Mouse (Mus musculus): ENCODE measurements around the gene Mrrf. TPM values are rescaled to one million over a fixed set of nuclear protein-coding genes. Genes with fewer than 3 reads are reported as not detected.
A peak's percentile ranks its signal among the peaks of the same experiment; 100 is the strongest.

Gene Mrrf
- polyA plus RNA-seq, 1 experiment from 2014 or later = 33.7 TPM

GRCm38 (mm10) chr2:36224599-36224998, 88.4 kb downstream of the Mrrf start:
- Histone ChIP-seq H3K36me3 (ENCODE audit: control insufficient read depth, insufficient read depth, low read length) (no peaks in the 10 kb centered on the region), H3K9ac (ENCODE audit: low read depth, low read length) (no peak overlapping the region), H3K27me3 (ENCODE audit: control insufficient read depth, insufficient read depth, low read length) (no peaks in the 10 kb centered on the region), H3K4me2 (replicated peaks; ENCODE audit: low read depth, low read length) (no peak overlapping the region), H3K9me3 (ENCODE audit: control insufficient read depth, low read length) (no peaks in the 10 kb centered on the region), H3K4me3 (ENCODE audit: low read length) (no peak overlapping the region), H3K27ac (ENCODE audit: low read depth, low read length) (no peak overlapping the region), H3K4me1 (ENCODE audit: control insufficient read depth, insufficient read depth, low read length) (no peaks in the 10 kb centered on the region)
- 0 out of 2 replicates have a peak, but pooled peaks have one; percentile 36 for ATAC-seq (ENCODE audit: low FRiP score, low TSS enrichment)
- WGBS = 15% methylated on average over 2 of the region's 2 CpGs

DNA sequence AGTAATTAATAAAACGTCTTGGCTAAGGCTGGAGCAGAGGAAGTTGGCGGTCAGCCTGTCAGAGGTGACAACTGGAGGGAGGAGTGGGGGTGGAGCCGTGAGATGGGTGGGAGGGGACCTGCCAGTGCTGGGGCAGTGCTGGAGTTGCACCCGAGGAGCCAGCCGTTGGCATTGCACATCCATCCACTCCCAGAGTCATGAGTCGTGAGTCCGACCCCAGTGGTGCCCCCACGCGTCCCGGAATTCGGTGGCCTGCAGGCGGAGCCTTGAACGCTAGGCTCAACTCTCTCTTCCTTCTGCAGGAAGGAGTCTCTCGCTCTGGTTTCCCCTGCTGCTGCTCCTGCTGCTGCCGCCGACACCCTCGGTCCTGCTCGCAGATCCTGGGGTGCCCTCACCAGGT, 94.2 kb downstream of the Mrrf start, which contains the start of gene Ptgs1:
TSS of gene Ptgs1 (plus strand) at position 61 of the 400 bp plus-strand sequence.
- Histone ChIP-seq H3K36me3 (ENCODE audit: control insufficient read depth, insufficient read depth, low read length) (no peaks in the 10 kb centered on the region), H3K4me2 (replicated peaks; ENCODE audit: low read depth, low read length) (peak within 1 kb of the TSS; percentile 93), H3K9me3 (ENCODE audit: control insufficient read depth, low read length) (no peaks in the 10 kb centered on the region), H3K27ac (ENCODE audit: low read depth, low read length) (no peak within 1 kb of the TSS), H3K4me3 (ENCODE audit: low read length) (peak within 1 kb of the TSS; percentile 51), H3K9ac (ENCODE audit: low read depth, low read length) (peak within 1 kb of the TSS; percentile 68), H3K27me3 (ENCODE audit: control insufficient read depth, insufficient read depth, low read length) (peaks cover 4% of the 10 kb centered on the region; the same call in 1 of the 2 replicates), H3K4me1 (ENCODE audit: control insufficient read depth, insufficient read depth, low read length) (peaks cover 13% of the 10 kb centered on the region; the same call in 1 of the 2 replicates)
- peak; percentile 73 for ATAC-seq (ENCODE audit: low FRiP score, low TSS enrichment)
- 0% methylated on average over 18 of the region's 18 CpGs for WGBS

DNA sequence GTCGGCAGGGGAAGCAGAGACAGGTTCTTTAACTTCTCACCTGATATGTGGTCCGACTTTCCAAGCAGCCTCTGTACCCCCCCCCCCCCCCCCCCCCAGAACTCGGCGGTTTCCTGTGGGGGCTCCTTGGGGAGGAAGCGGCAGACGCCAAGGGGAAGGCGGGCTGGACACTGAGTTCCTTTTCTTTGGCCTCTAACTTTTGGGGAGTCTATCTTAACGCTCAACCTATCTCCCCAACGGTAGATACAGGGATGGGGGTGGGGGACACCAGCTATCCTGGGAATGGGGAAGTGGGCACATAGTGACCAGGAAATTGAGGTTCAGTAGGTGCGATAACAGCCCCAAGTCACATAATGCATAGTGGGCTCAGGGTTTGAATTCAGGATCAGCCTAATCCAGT, 94.8 kb downstream of the Mrrf start:
- Histone ChIP-seq H3K4me2 (replicated peaks; ENCODE audit: low read depth, low read length) (peak overlapping the region; percentile 93), H3K27me3 (ENCODE audit: control insufficient read depth, insufficient read depth, low read length) (peaks cover 4% of the 10 kb centered on the region; the same call in 1 of the 2 replicates), H3K9me3 (ENCODE audit: control insufficient read depth, low read length) (no peaks in the 10 kb centered on the region), H3K9ac (ENCODE audit: low read depth, low read length) (peak overlapping the region; percentile 68), H3K27ac (ENCODE audit: low read depth, low read length) (no peak overlapping the region), H3K36me3 (ENCODE audit: control insufficient read depth, insufficient read depth, low read length) (no peaks in the 10 kb centered on the region), H3K4me3 (ENCODE audit: low read length) (peak overlapping the region; percentile 51), H3K4me1 (ENCODE audit: control insufficient read depth, insufficient read depth, low read length) (peaks cover 13% of the 10 kb centered on the region; the same call in 1 of the 2 replicates)
- WGBS = 38% methylated on average over 9 of the region's 10 CpGs
- ATAC-seq (ENCODE audit: low FRiP score, low TSS enrichment) = no peak

DNA sequence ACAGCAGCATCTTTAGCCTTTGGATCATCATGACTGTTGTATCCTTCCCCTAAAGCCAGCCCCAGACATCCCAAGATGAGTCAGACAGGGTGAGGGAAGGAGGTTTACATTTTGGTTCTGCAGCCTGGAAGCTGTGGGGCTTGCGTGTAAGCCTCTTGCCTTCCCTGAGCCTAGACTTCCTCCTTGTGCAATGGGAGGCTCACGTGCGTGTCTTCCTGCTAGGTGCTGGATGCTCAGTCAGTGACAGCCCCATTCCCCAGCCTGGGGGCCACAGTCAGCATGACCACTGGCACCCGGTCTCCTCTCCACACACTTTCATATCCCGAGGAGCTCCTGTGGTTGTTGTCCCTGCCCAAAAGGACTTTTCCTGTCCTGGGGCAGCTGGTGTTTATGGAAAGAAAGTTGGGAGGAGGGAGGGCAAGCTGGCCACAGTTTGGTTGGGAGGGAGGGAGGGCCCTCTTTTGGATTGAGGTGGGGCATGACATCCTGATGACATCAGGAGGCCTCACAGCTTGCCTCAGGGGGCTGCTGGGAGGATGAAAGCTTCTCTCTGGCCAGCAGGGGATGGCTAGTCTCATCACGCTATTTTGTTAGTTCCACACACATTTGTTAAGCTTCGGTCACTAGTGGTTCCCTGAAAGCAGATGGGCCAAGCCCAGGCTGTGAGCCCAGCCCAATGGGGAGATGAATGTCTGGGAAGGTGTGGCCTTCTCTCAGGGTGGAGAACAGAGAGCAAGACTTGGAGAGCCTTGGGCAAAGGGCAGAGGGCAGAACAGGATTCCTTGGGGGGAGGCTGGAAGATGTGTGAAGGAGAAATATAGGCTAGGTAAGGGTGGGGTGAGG, 98.6 kb downstream of the Mrrf start:
- Histone ChIP-seq H3K27ac (ENCODE audit: low read depth, low read length) (no peak overlapping the region), H3K9ac (ENCODE audit: low read depth, low read length) (no peak overlapping the region), H3K4me1 (ENCODE audit: control insufficient read depth, insufficient read depth, low read length) (peaks cover 12% of the 10 kb centered on the region; the same call in 1 of the 2 replicates), H3K9me3 (ENCODE audit: control insufficient read depth, low read length) (no peaks in the 10 kb centered on the region), H3K36me3 (ENCODE audit: control insufficient read depth, insufficient read depth, low read length) (no peaks in the 10 kb centered on the region), H3K4me2 (replicated peaks; ENCODE audit: low read depth, low read length) (no peak overlapping the region), H3K27me3 (ENCODE audit: control insufficient read depth, insufficient read depth, low read length) (peaks cover 4% of the 10 kb centered on the region; the same call in 1 of the 2 replicates), H3K4me3 (ENCODE audit: low read length) (no peak overlapping the region)
- ATAC-seq (ENCODE audit: low FRiP score, low TSS enrichment) = no peak
- WGBS = 51% methylated on average over 7 of the region's 7 CpGs

- 53% methylated on average over 4 of the region's 4 CpGs for WGBS
- Histone ChIP-seq H3K36me3 (ENCODE audit: control insufficient read depth, insufficient read depth, low read length) (no peaks in the 10 kb centered on the region), H3K4me1 (ENCODE audit: control insufficient read depth, insufficient read depth, low read length) (peaks cover 2% of the 10 kb centered on the region; the same call in 1 of the 2 replicates), H3K4me3 (ENCODE audit: low read length) (no peak overlapping the region), H3K27ac (ENCODE audit: low read depth, low read length) (no peak overlapping the region), H3K9me3 (ENCODE audit: control insufficient read depth, low read length) (no peaks in the 10 kb centered on the region), H3K27me3 (ENCODE audit: control insufficient read depth, insufficient read depth, low read length) (peaks cover 4% of the 10 kb centered on the region; the same call in 1 of the 2 replicates), H3K4me2 (replicated peaks; ENCODE audit: low read depth, low read length) (no peak overlapping the region), H3K9ac (ENCODE audit: low read depth, low read length) (no peak overlapping the region)
- ATAC-seq (ENCODE audit: low FRiP score, low TSS enrichment) = no peak
These were observed 99.7 kb downstream of the Mrrf start for GRCm38 (mm10) chr2:36235917-36236316.

GRCm38 (mm10) chr2:36236889-36237288, 100.7 kb downstream of the Mrrf start:
- Histone ChIP-seq H3K27ac (ENCODE audit: low read depth, low read length) (no peak overlapping the region), H3K4me1 (ENCODE audit: control insufficient read depth, insufficient read depth, low read length) (no peaks in the 10 kb centered on the region), H3K4me3 (ENCODE audit: low read length) (no peak overlapping the region), H3K27me3 (ENCODE audit: control insufficient read depth, insufficient read depth, low read length) (no peaks in the 10 kb centered on the region), H3K4me2 (replicated peaks; ENCODE audit: low read depth, low read length) (no peak overlapping the region), H3K36me3 (ENCODE audit: control insufficient read depth, insufficient read depth, low read length) (no peaks in the 10 kb centered on the region), H3K9ac (ENCODE audit: low read depth, low read length) (no peak overlapping the region), H3K9me3 (ENCODE audit: control insufficient read depth, low read length) (no peaks in the 10 kb centered on the region)
- no peak for ATAC-seq (ENCODE audit: low FRiP score, low TSS enrichment)
- 91% methylated on average over 5 of the region's 5 CpGs for WGBS

GRCm38 (mm10) chr2:36237557-36237956, 101.4 kb downstream of the Mrrf start:
- H3K27me3 ChIP-seq (ENCODE audit: control insufficient read depth, insufficient read depth, low read length) = no peaks in the 10 kb centered on the region
- no peaks in the 10 kb centered on the region for H3K4me1 ChIP-seq (ENCODE audit: control insufficient read depth, insufficient read depth, low read length)
- no peak overlapping the region for H3K4me2 ChIP-seq (replicated peaks; ENCODE audit: low read depth, low read length)
- no peaks in the 10 kb centered on the region for H3K9me3 ChIP-seq (ENCODE audit: control insufficient read depth, low read length)
- H3K9ac ChIP-seq (ENCODE audit: low read depth, low read length) = no peak overlapping the region
- H3K27ac ChIP-seq (ENCODE audit: low read depth, low read length) = no peak overlapping the region
- no peak for ATAC-seq (ENCODE audit: low FRiP score, low TSS enrichment)
- 86% methylated on average over 6 of the region's 6 CpGs for WGBS
- no peak overlapping the region for H3K4me3 ChIP-seq (ENCODE audit: low read length)
- no peaks in the 10 kb centered on the region for H3K36me3 ChIP-seq (ENCODE audit: control insufficient read depth, insufficient read depth, low read length)

GRCm38 (mm10) chr2:36238467-36238866, 102.3 kb downstream of the Mrrf start:
- no peak for ATAC-seq (ENCODE audit: low FRiP score, low TSS enrichment)
- no peak overlapping the region for H3K27ac ChIP-seq (ENCODE audit: low read depth, low read length)
- H3K36me3 ChIP-seq (ENCODE audit: control insufficient read depth, insufficient read depth, low read length) = no peaks in the 10 kb centered on the region
- H3K4me3 ChIP-seq (ENCODE audit: low read length) = no peak overlapping the region
- no peak overlapping the region for H3K9ac ChIP-seq (ENCODE audit: low read depth, low read length)
- no peak overlapping the region for H3K4me2 ChIP-seq (replicated peaks; ENCODE audit: low read depth, low read length)
- H3K27me3 ChIP-seq (ENCODE audit: control insufficient read depth, insufficient read depth, low read length) = no peaks in the 10 kb centered on the region
- 77% methylated on average over 3 of the region's 3 CpGs for WGBS
- no peaks in the 10 kb centered on the region for H3K9me3 ChIP-seq (ENCODE audit: control insufficient read depth, low read length)
- H3K4me1 ChIP-seq (ENCODE audit: control insufficient read depth, insufficient read depth, low read length) = no peaks in the 10 kb centered on the region

DNA sequence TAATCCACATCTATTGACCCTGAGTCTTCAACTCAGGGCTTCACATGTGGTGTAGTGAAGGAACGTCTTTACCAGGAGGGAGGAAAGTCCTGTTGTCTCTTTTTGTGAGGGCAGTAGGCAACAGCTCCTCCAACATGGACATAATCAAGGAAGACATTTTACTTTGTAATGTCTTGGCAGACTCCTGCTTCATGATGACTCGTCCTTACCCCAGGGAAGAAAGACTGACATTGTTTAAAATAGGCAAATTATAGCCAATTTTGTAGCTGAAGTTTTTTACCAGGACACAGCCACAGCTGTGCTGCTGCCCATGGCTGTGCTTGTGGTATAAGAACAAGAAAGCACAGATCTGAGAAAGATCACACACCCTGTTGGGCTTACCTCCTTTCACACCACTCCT, 102.8 kb downstream of the Mrrf start:
- Histone ChIP-seq H3K9ac (ENCODE audit: low read depth, low read length) (no peak overlapping the region), H3K9me3 (ENCODE audit: control insufficient read depth, low read length) (no peaks in the 10 kb centered on the region), H3K36me3 (ENCODE audit: control insufficient read depth, insufficient read depth, low read length) (no peaks in the 10 kb centered on the region), H3K27ac (ENCODE audit: low read depth, low read length) (no peak overlapping the region), H3K4me2 (replicated peaks; ENCODE audit: low read depth, low read length) (no peak overlapping the region), H3K27me3 (ENCODE audit: control insufficient read depth, insufficient read depth, low read length) (no peaks in the 10 kb centered on the region), H3K4me1 (ENCODE audit: control insufficient read depth, insufficient read depth, low read length) (no peaks in the 10 kb centered on the region), H3K4me3 (ENCODE audit: low read length) (no peak overlapping the region)
- WGBS = 97% methylated on average over 2 of the region's 2 CpGs
- ATAC-seq (ENCODE audit: low FRiP score, low TSS enrichment) = no peak

All from kidney, embryonic 14.5 days (tissue).